Mouse (Mus musculus) forelimb bud, embryonic 11.5 days (tissue): ENCODE measurements at regions not wholly inside any gene's neighbourhood (a gene's known extent, or its start where the extent isn't known, plus 50 kb on each side); places are given as distances from the start of the nearest gene placed in this dataset.

Experiments
- DNase-seq: peaks from one replicate; pipeline ENCODE4 v3.0.0-alpha.2; 2012; ENCODE audit warnings: low read depth, low spot score

GRCm38 (mm10) chr11:111843728-111844258 is 777.8 kb downstream of the Kcnj2 start:
- DNase-seq, result peak; percentile 32

GRCm38 (mm10) chr11:111844382-111845027 is 778.5 kb downstream of the Kcnj2 start:
- peak; percentile 73 for DNase-seq

GRCm38 (mm10) chr11:111857288-111857687 is 791.3 kb downstream of the Kcnj2 start:
- no peak for DNase-seq

GRCm38 (mm10) chr11:111858111-111858510 is 792.1 kb downstream of the Kcnj2 start:
- DNase-seq, result no peak

GRCm38 (mm10) chr11:111865143-111865542 is 799.2 kb downstream of the Kcnj2 start:
- DNase-seq, result no peak

GRCm38 (mm10) chr11:111875406-111875805 is 809.4 kb downstream of the Kcnj2 start:
- no peak for DNase-seq

- no peak for DNase-seq
Measured at GRCm38 (mm10) chr11:111880146-111880545, 814.2 kb downstream of the Kcnj2 start.

GRCm38 (mm10) chr11:111890026-111890425 is 824.1 kb downstream of the Kcnj2 start:
- no peak for DNase-seq

GRCm38 (mm10) chr11:111893861-111894260 is 827.9 kb downstream of the Kcnj2 start:
- no peak for DNase-seq

GRCm38 (mm10) chr11:111895221-111896200 is 829.5 kb downstream of the Kcnj2 start:
- no peak for DNase-seq

GRCm38 (mm10) chr11:111897001-111897400 is 831.0 kb downstream of the Kcnj2 start:
- DNase-seq, result no peak

GRCm38 (mm10) chr11:111904086-111904485 is 838.1 kb downstream of the Kcnj2 start:
- DNase-seq, result peak; percentile 23

- no peak for DNase-seq
Measured at GRCm38 (mm10) chr11:111913891-111914290, 847.9 kb downstream of the Kcnj2 start.

GRCm38 (mm10) chr11:111926336-111926735 is 855.7 kb upstream of the Sox9 start:
- DNase-seq, result no peak

GRCm38 (mm10) chr11:111929366-111929765 is 852.7 kb upstream of the Sox9 start:
- DNase-seq, result no peak

GRCm38 (mm10) chr11:111932052-111932451 is 850.0 kb upstream of the Sox9 start:
- DNase-seq, result no peak

GRCm38 (mm10) chr11:111944282-111944681 is 837.7 kb upstream of the Sox9 start:
- no peak for DNase-seq

- DNase-seq, result no peak
Measured at GRCm38 (mm10) chr11:111945806-111946205, 836.2 kb upstream of the Sox9 start.

- DNase-seq, result no peak
Measured at GRCm38 (mm10) chr11:111947671-111948070, 834.4 kb upstream of the Sox9 start.

GRCm38 (mm10) chr11:111953421-111953820 is 828.6 kb upstream of the Sox9 start:
- no peak for DNase-seq

GRCm38 (mm10) chr11:111957721-111958287 is 824.2 kb upstream of the Sox9 start:
- DNase-seq, result peak; percentile 11
